Mouse (Mus musculus) neutrophil, adult 5-6 weeks (primary cell): ENCODE results near the gene Nav1. TPM values are rescaled to one million over a fixed set of nuclear protein-coding genes. Genes with fewer than 3 reads are reported as not detected.
"Not testable (repeated sequence)": the region's sequence is repeated elsewhere in the genome, so short reads cannot be mapped to it uniquely, and the experiment has no call there.

Source experiments
- ATAC-seq: fragments of 151-379, 151-347 bp; 2 replicates; pipeline ENCODE4 v1.8.0; 2017; ENCODE audit warnings: mild to moderate bottlenecking, moderate TSS enrichment; ENCODE audit not compliant: insufficient number of reproducible peaks, poor library complexity, low FRiP score, severe bottlenecking; ENCODE audit errors: extremely low read depth
- total RNA-seq: library from RNA; stranded (forward); fragments of 200-1000 nt; gene quantifications from 2 replicates; pipeline ENCODE4 v1.2.3, GENCODE M21; 2017

Gene Nav1
- total RNA-seq, 1 experiment from 2014 or later = 1.0 TPM

- ATAC-seq = no peak
Observed at GRCm38 (mm10) chr1:135508349-135508634, 98.8 kb downstream of the Nav1 start.

GRCm38 (mm10) chr1:135507572-135508348, 99.3 kb downstream of the Nav1 start:
- ATAC-seq = no peak

- no peak for ATAC-seq
Observed at GRCm38 (mm10) chr1:135505499-135505898, 101.6 kb downstream of the Nav1 start.

GRCm38 (mm10) chr1:135503436-135503835, 103.7 kb downstream of the Nav1 start:
- ATAC-seq = no peak

- ATAC-seq = no peak
Observed at GRCm38 (mm10) chr1:135502750-135503149, 104.3 kb downstream of the Nav1 start.

GRCm38 (mm10) chr1:135502135-135502534, 105.0 kb downstream of the Nav1 start:
- ATAC-seq = no peak

- ATAC-seq = no peak
Observed at GRCm38 (mm10) chr1:135498455-135499358, 108.4 kb downstream of the Nav1 start.

- no peak for ATAC-seq
Observed at GRCm38 (mm10) chr1:135495048-135495447, 112.0 kb downstream of the Nav1 start.

- ATAC-seq = no peak
Observed at GRCm38 (mm10) chr1:135493862-135494261, 113.2 kb downstream of the Nav1 start.

- no peak for ATAC-seq
Observed at GRCm38 (mm10) chr1:135492406-135492805, 114.7 kb downstream of the Nav1 start.

GRCm38 (mm10) chr1:135490931-135491666, 116.0 kb downstream of the Nav1 start:
- ATAC-seq = no peak

- ATAC-seq = no peak
Observed at GRCm38 (mm10) chr1:135488879-135489278, 118.2 kb downstream of the Nav1 start.

- ATAC-seq = no peak
Observed at GRCm38 (mm10) chr1:135485179-135485578, 121.9 kb downstream of the Nav1 start.

GRCm38 (mm10) chr1:135484503-135485051, 122.5 kb downstream of the Nav1 start:
- ATAC-seq = not testable (repeated sequence)

GRCm38 (mm10) chr1:135483971-135484370, 123.1 kb downstream of the Nav1 start:
- ATAC-seq = no peak

GRCm38 (mm10) chr1:135482666-135483065, 124.4 kb downstream of the Nav1 start:
- ATAC-seq = no peak

GRCm38 (mm10) chr1:135481656-135482055, 125.4 kb downstream of the Nav1 start:
- ATAC-seq = no peak

GRCm38 (mm10) chr1:135480815-135481214, 126.3 kb downstream of the Nav1 start:
- no peak for ATAC-seq

- ATAC-seq = no peak
Observed at GRCm38 (mm10) chr1:135475571-135475895, 131.6 kb downstream of the Nav1 start.
